Mouse (Mus musculus) adrenal gland, postnatal 25 days (tissue): ENCODE measurements around the gene Psma6. TPM values are rescaled to one million over a fixed set of nuclear protein-coding genes. Genes with fewer than 3 reads are reported as not detected.
"Not testable (repeated sequence)": the region's sequence is repeated elsewhere in the genome, so short reads cannot be mapped to it uniquely, and the experiment has no call there.

Experiments used
- DNase-seq: peaks from one replicate; pipeline ENCODE4 v3.0.0; 2021; ENCODE audit warnings: mixed read lengths
- total RNA-seq: library from RNA; stranded (reverse); gene quantifications from 2 replicates; pipeline ENCODE4 v1.2.3, GENCODE M21; 2021

Gene Psma6
- total RNA-seq, 1 experiment from 2014 or later, result 229 TPM

GRCm38 (mm10) chr12:55392733-55393577 lies 8.9 kb downstream of the Psma6 start:
- no peak for DNase-seq

GRCm38 (mm10) chr12:55395601-55396000 lies 11.6 kb downstream of the Psma6 start:
- DNase-seq, result not testable (repeated sequence)

- DNase-seq, result no peak
Measured at GRCm38 (mm10) chr12:55396536-55396935, 12.5 kb downstream of the Psma6 start.

- DNase-seq, result no peak
Measured at GRCm38 (mm10) chr12:55397544-55398239, 13.7 kb downstream of the Psma6 start.

GRCm38 (mm10) chr12:55398240-55399127 lies 14.5 kb downstream of the Psma6 start:
- peak; percentile 91 for DNase-seq

GRCm38 (mm10) chr12:55399128-55399677 lies 15.2 kb downstream of the Psma6 start:
- no peak for DNase-seq

GRCm38 (mm10) chr12:55407888-55408287 lies 23.9 kb downstream of the Psma6 start:
- no peak for DNase-seq

- DNase-seq, result no peak
Measured at GRCm38 (mm10) chr12:55415255-55415654, 31.2 kb downstream of the Psma6 start.

- no peak for DNase-seq
Measured at GRCm38 (mm10) chr12:55415762-55416161, 31.7 kb downstream of the Psma6 start.

GRCm38 (mm10) chr12:55420220-55420619 lies 36.2 kb downstream of the Psma6 start:
- DNase-seq, result no peak

GRCm38 (mm10) chr12:55422057-55422456 lies 38.0 kb downstream of the Psma6 start:
- no peak for DNase-seq

- DNase-seq, result no peak
Measured at GRCm38 (mm10) chr12:55426300-55426699, 42.3 kb downstream of the Psma6 start.

- no peak for DNase-seq
Measured at GRCm38 (mm10) chr12:55429201-55429600, 45.2 kb downstream of the Psma6 start.

GRCm38 (mm10) chr12:55429956-55430355 lies 45.9 kb downstream of the Psma6 start:
- DNase-seq, result no peak

- DNase-seq, result no peak
Measured at GRCm38 (mm10) chr12:55432284-55432919, 48.4 kb downstream of the Psma6 start.

GRCm38 (mm10) chr12:55432920-55433284 lies 48.9 kb downstream of the Psma6 start:
- DNase-seq, result no peak

GRCm38 (mm10) chr12:55433802-55434435 lies 49.9 kb downstream of the Psma6 start:
- no peak for DNase-seq

GRCm38 (mm10) chr12:55435080-55435479 lies 51.1 kb downstream of the Psma6 start:
- no peak for DNase-seq

- no peak for DNase-seq
Measured at GRCm38 (mm10) chr12:55437122-55437826, 53.3 kb downstream of the Psma6 start.

GRCm38 (mm10) chr12:55438058-55438457 lies 54.0 kb downstream of the Psma6 start:
- DNase-seq, result no peak
